Mouse (Mus musculus) MEL (cell line): Measurements from ENCODE around the gene Map2k1.

Source experiments
- CHD1 ChIP-seq: IDR thresholded peaks from 2 replicates; pipeline ENCODE4 v1.6.1; 2012; ENCODE audit warnings: low read depth, mild to moderate bottlenecking, inconsistent platforms, low read length, improper control_type of control experiment
- CTCF ChIP-seq, 3 experiments: IDR thresholded peaks in 2 of 3; conservative IDR thresholded peaks in 1 of 3; 2 replicates each; pipeline ENCODE4 v1.5.1; 2011 to 2012; ENCODE audit warnings: low read length in 3 of 3, low read depth in 2 of 3, mild to moderate bottlenecking in 2 of 3, improper control_type of control experiment in 1 of 3, inconsistent platforms in 1 of 3, mixed read lengths in 1 of 3, moderate library complexity in 1 of 3; ENCODE audit not compliant: control insufficient read depth in 1 of 3, insufficient read depth in 1 of 3, poor library complexity in 1 of 3, severe bottlenecking in 1 of 3
- E2F4 ChIP-seq: IDR thresholded peaks from 2 replicates; pipeline ENCODE4 v1.6.1; 2011; ENCODE audit warnings: low read depth, low read length, improper control_type of control experiment, borderline replicate concordance
- JUND ChIP-seq: IDR thresholded peaks from 2 replicates; pipeline ENCODE4 v1.6.1; 2011; ENCODE audit warnings: low read depth, mild to moderate bottlenecking, improper control_type of control experiment, low read length
- MXI1 ChIP-seq: IDR thresholded peaks from 2 replicates; pipeline ENCODE4 v1.6.1; 2011; ENCODE audit warnings: mild to moderate bottlenecking, low read depth, low read length, improper control_type of control experiment
- POLR2AphosphoS5 ChIP-seq: IDR thresholded peaks from 2 replicates; pipeline ENCODE4 v1.6.1; 2012; ENCODE audit warnings: low read depth, borderline replicate concordance, mild to moderate bottlenecking, inconsistent platforms, low read length, moderate library complexity, mixed read lengths
- SMC3 ChIP-seq: IDR thresholded peaks from 2 replicates; pipeline ENCODE4 v1.6.1; 2011; ENCODE audit warnings: low read depth, low read length, improper control_type of control experiment

DNA sequence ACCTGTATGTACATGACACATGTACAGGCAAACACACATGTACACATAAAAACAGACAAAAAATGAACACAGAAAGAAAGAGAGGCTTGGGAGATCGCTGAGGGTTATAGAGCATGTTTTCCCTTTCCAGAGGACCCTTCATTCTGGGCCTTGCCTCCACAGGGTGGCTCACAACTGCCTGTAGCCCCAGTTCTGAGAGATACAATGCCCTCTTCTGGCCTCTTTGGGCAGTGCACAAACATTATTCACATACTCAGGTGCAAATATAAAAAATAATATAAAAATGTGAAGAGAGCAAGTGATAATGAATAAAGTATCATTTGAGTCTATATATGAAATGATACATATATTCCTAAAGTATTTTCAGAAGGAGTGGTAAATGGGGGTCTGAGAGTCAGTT, 21.5 kb upstream of the Map2k1 start:
- TF ChIP-seq CTCF (IDR thresholded peaks at IDR 0.05 in 2 of 3, conservative IDR thresholded peaks at IDR 0.05 in 1 of 3; ENCODE audit: control insufficient read depth in 1 of 3, insufficient read depth in 1 of 3, low read depth in 2 of 3, low read length in 3 of 3, poor library complexity in 1 of 3, severe bottlenecking in 1 of 3): peak; percentile 57 to 73 (median 57)
- no peak for TF ChIP-seq MXI1
- TF ChIP-seq JUND: no peak
- peak; percentile 69 for TF ChIP-seq SMC3
- TF ChIP-seq CHD1: no peak
- no peak for TF ChIP-seq E2F4
- TF ChIP-seq POLR2AphosphoS5: no peak
